Mouse (Mus musculus): ENCODE measurements at regions not wholly inside any gene's neighbourhood (a gene's known extent, or its start where the extent isn't known, plus 50 kb on each side); places are given as distances from the start of the nearest gene placed in this dataset.

DNA sequence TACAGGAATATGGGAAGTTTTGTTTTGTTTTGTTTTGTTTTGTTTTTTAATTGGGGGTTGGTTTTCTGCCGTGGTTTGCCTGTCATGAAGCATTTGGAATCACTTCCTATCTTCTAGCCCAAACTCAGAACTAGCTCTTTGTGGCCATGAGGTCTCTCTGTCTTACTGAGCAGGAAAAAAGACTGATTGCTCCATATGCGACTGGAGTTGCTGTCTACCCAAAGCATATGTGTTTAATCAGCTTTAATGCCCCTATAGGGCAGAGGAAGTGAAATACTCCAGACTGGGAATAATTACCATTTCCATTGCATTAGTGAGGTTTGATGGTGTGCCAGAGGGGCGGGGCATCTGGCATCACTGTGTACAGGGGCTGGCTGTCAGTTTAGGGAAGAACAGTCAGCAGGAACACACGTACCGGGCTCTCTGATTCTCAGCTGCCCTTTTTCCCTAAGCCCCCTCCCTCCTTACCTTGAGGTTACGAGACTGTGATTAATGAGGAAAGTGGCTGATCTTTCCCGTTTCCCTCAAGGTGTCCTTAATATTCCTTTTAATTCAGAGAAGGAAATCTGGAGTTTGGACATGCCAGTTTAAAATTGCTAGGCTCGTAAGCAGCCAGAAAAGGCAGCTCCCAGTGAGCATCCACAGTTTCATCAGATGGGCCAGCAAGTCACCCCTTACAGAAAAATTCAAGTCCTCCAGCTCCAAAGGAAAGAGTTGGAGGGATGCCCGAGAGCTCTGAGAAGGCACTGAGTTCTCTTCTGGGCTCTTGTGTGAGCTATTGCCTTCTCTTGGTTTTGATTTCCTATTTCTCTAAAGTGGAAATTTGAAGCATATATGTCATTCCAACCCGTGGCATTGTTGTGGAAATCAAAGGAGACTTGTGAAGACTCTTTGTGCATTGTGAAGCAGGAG, 2482.1 kb upstream of the 5930422O12Rik start:
- DNase-seq (ENCODE audit: low spot score) = no peak

DNA sequence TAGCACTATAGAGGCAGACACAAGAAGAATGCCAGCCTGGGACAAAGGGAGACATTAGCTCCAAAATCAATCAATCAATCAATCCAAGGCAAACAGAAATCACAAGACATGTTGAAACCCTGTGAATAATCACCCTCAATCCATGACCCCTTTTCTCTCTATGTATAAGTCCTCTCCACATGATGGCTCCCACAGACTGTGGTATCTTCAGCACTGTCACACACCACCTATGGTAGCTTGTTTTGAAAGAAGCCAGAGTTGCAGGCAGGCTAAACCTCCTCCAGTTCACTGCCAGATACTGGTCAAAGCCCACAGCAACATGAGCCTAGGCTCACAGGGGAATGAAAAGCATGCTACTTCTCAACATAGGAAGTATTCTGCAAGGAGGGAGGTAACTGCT, 2475.7 kb upstream of the 5930422O12Rik start:
- no peak for DNase-seq (ENCODE audit: low spot score)

DNA sequence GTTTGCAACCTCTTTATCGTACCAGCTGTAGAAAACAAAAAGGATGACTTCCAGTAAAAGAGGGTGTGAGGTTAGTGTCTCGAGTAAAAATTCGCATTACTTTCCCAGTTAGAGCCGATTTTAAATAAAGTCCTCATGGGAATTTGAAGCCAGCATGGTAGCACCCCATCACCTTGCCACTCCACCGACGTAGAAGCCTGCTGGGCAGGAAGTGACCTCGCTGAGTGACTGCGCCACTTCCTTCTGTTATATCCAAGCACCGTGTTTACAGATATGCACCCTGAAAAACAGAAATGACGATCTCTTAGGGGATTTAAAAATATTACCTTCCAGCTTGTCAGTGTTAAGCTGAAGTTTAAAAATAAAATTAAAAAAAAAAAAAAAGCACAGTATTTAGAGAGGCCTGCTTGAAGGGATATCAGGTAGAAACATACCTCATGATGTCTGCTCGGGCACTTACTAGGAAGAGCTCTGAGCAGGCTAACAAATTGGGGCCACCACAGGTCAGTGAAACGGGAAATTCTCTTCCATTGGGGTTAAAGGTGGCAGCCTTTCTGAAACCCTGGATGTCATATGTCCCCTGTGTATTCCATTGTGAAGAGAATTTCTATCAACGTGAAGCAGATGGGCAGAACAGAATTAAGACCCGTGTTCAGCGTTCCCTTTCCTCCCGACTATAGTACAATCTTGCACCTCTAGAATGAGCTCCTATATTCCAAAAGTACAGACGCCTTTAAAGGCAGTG, 2468.9 kb upstream of the 5930422O12Rik start:
- DNase-seq (ENCODE audit: low spot score) = no peak

DNA sequence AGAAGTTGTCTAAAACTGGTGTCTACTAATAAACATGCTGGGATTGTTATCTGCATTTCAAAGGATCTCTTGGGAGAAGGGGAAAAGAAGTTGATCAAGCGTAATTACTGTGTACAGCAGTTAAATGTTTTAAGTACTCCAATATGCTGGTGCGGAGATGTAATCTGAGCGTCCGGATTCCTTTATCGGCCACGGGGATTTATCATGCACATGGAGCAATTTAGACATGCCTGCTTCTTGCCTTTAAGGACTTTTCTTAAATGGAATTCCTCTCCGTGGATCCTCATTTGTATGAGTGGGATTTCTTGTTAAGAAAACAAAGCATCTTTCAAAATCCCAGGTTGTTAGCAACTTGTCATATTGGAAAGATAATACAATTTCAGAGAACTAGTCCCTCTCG, 2468.0 kb upstream of the 5930422O12Rik start:
- no peak for DNase-seq (ENCODE audit: low spot score)

DNA sequence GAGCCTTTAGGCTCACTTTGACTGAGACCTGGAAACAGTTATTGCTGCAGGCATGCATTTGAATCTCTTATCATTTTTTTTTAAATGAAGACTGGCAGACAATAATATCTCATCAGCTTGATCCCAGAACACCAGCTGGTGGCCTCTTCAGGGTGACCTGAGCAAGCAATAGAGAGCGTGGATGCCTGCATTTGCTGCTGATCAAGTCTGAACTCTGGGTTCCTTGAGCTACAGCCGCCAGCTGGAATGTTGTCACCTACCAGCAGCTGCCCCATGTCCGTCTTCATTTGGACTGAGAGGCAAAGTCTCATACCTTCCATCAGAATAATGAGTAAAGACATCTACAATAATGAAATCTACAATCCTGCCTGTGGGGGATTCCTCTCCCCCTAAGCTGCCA, 2466.3 kb upstream of the 5930422O12Rik start:
- no peak for DNase-seq (ENCODE audit: low spot score)

DNA sequence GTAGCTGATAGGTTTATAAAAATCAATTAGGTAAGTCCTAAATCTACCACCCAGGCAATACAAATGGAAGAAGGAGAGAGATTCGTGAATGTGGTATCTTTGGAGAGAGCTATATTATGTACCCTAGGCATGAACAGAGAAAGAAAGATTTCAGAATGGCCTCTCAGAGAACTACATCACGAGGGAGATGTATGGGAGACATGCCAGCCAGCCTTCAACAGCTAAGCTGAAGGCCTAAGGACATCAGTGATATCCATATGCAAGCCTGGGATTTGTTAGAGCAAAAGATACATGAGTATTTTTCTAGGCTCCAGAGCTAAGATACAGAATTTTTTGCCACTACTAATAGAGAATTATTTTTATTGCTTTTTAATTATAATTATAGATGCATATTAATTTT, 2445.7 kb upstream of the 5930422O12Rik start:
- no peak for DNase-seq (ENCODE audit: low spot score)

DNA sequence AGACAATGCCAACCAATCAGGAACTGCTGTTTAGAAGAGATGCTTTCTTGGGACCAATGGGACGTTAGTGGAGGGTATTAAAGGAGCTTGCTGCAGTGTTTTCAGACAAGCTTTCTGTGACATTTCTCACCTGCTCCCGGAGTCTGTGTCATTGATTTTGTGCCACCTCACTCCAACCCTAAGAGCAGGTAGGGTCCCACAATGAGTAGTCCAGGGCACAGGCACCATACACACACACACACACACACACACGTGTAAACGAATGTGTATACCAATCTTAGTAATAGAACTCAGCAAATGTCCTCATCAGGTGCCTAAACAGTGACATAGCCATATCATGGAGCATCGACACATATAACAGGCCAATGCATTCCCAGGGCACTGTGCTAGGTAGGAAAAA, 2440.5 kb upstream of the 5930422O12Rik start:
- no peak for DNase-seq (ENCODE audit: low spot score)

DNA sequence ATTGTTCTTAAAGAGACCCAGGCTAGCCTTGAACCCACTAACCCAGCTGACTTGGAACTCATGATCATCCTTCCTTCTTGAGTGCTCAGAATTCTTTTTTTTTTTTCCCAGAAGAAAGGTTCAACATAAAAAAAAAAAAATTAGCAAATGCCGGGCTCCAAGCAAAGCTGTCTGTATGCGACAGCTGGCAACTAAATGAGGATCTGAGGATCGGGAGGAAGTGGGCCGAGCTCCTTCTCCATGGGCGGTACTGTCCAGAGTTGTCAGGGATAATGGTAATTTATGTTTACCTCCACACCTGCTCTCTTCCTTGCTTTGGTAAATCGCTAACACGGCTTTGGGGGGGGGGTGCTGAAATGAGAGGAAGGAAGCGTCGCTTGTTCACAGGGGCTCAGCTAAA, 2429.9 kb upstream of the 5930422O12Rik start:
- no peak for DNase-seq (ENCODE audit: low spot score)

DNA sequence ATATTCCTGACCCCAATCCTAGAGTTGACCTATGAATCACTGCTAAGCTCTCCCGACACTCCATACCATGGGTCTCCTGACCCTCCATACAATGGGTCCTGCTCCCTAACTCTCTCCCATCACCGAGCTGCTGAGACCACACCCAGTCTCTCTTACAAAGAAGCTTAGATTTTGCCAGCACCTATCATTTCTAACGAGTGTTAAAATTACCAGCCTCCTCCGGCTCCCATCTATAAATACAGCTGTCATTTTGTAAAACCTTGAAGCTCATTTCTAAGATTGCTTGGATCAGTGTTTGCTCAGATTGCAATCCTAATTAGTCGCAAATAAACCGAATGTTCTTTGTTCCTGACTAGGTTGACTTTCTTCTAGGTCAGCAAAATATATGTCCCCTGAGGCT, 2428.4 kb upstream of the 5930422O12Rik start:
- DNase-seq (ENCODE audit: low spot score) = no peak

DNA sequence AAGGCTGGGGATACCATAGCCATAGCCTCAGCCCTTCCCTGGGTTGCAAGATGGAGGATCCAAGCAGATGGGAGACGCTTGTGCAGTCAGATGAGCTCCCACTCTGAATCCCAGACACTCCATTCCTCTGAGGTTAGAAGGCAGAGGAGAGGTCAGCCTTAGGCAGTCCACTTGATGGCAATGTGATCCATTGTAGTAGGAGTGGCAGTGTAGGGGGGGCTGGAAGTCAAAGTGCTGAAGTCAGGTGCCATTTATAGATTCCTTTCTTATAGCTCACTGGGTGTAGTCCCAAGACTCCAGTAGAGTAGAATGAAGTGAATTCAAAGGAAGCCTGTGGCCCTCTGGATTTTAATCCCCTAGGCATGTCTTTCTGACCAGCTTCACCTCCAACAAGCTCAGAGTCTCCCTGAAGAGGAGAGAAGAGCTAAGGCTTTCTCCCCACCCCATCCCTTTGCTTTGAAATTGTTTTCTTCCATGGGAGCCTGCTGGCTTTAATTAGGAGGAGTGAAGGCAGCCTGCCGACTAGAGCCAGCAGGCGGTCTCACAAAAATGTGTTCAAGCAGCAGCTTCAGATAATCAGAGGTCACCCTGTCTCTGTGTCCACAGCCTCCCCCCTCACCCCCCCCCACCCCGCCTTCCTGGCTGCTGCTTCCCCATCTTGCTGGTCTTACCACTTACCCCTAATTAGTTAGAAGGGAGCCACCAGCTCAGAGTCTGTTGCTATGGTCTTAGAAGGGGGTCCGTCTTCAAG, 2426.4 kb upstream of the 5930422O12Rik start:
- DNase-seq (ENCODE audit: low spot score) = no peak

DNA sequence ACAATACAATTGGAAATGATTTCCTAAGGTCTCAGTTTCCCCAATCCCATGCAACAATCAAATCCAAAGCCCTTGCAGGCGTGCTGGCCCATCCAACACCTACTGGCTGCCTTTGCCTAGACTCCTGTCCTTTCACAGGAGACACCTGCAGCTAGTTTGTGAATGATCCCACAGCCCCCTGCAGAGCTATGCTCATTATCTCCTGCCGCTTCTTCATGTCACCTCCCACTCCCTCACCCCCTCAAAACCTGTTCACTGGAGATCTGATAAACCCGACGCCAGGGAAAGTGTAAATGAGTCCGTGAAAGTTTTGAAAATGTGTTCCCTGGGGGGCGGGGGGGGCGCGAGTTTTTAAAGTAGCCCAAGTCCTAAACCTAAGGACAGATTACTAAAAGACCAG, 2420.2 kb upstream of the 5930422O12Rik start:
- no peak for DNase-seq (ENCODE audit: low spot score)

DNA sequence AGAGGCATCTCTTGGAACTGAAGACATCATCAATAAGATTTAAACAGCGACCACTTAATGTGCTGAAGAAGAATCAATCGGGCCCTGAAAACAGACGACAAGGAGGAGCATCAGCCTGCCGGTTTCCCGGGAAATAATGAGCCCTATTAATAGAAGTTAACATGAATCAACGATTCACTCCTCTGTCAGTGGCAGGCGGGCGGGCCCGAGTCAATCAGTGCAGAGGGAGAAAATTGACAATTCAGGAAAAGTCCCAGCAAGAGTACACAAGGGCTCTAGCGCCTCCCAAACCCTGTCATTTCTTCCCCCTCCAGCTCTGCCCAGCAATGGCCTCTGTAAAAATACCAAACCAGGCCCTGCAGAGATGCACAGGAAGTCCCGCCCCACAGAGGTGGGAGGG, 2416.4 kb upstream of the 5930422O12Rik start:
- DNase-seq (ENCODE audit: low spot score) = no peak

DNA sequence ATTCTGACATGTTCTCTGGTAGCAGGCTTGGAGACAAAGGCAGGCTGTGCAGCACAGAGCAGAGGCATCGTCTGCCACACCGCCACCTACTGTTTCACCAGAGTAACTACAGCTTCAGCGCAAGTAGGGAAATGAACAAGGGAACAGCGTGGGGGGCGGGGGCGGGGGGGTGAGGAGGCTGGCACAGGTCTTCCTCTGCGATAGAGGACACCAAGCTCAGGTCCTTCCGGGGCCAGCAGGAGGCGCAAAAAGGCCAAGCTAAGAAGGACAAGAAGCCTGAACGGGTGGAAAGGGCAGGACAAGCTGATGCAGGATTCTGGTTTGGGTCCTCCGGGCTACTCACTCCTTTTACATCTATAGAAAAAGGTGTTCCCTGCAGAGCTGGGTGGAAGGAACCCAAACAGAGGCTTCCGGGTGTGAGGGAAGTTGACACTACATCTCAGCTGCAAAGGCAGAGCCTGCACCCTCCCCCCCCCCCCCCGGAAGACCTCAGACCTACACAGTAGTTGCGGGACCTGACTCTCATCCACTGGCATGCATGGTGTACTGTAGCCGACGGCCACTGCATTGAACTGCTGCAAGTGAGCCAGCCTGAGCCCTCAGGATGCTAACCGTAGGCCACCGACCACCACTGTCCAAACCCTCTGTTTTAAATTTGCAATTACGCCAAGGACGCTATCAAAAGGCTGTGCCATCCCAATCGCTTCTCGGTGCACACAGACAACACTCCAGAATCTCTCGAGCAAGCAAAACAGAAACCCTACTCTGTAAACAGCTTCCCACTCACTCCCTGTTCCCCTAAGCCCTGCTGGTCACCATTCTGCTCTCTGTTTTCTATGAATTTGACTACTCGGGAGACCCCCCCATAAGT, 2396.6 kb upstream of the 5930422O12Rik start:
- peak; percentile 32 for DNase-seq (ENCODE audit: low spot score)

DNA sequence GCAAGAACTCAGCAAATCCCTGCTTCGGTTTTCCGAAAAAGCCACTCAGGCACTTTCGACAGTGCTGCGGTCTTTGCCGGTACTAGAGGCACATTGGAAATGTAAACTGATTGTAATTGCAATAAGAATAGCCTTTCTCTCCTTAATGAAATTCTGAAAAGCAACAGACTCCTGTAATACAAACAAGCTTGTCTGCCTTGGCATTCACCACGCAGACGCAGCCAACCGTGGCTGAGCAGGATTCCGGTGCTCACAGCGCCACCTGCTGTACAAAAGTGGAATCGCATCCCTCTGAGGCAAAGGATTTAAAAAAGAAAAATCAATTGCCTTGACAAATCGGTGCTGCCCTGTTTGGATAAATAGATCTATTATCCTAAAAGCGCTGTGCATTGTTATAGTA, 2395.2 kb upstream of the 5930422O12Rik start:
- DNase-seq (ENCODE audit: low spot score) = peak; percentile 84

DNA sequence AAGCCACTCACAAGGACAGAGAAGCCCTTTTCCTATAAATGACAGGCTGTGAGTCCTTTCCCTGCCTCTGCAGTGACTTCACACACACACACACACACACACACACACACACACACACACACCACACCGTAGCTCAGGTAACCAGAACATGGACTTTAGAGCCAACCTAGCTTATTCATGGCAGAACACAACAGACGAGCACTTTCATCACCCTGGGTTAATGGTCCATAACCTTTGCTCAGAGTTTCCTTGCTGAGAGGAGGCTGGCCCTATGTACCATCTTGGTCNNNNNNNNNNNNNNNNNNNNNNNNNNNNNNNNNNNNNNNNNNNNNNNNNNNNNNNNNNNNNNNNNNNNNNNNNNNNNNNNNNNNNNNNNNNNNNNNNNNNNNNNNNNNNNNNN, 2391.6 kb upstream of the 5930422O12Rik start:
- no peak for DNase-seq (ENCODE audit: low spot score)
